Mouse (Mus musculus) limb, embryonic 11.5 days (tissue): ENCODE results near the gene Vamp5. TPM values are rescaled to one million over a fixed set of nuclear protein-coding genes. Genes with fewer than 3 reads are reported as not detected.

Experiments
- ATAC-seq: fragments of 200-750 bp; cut with Nextera tagmentation; 2 replicates; pipeline ENCODE4 v1.8.0; 2017; ENCODE audit warnings: low read depth; ENCODE audit not compliant: insufficient number of reproducible peaks, low FRiP score, low TSS enrichment
- DNase-seq: peaks from one replicate; pipeline ENCODE4 v3.0.0-alpha.2; 2015; ENCODE audit warnings: low spot score
- H3K27ac ChIP-seq: fragments of 300-500 bp; sonication (generic); replicated peaks from 2 replicates; pipeline ENCODE4 v1.5.1; 2014; ENCODE audit warnings: low read depth, mild to moderate bottlenecking, low read length
- H3K27me3 ChIP-seq: fragments of 300-500 bp; sonication (generic); 2 replicates; pipeline ENCODE4 v1.6.1; 2014; ENCODE audit warnings: mild to moderate bottlenecking, low read length, mixed read lengths; ENCODE audit not compliant: control insufficient read depth, insufficient read depth
- H3K36me3 ChIP-seq: fragments of 300-500 bp; sonication (generic); 2 replicates; pipeline ENCODE4 v1.6.1; 2014; ENCODE audit warnings: mild to moderate bottlenecking, low read length, moderate library complexity, mixed read lengths; ENCODE audit not compliant: control insufficient read depth, insufficient read depth
- H3K4me1 ChIP-seq: fragments of 300-500 bp; sonication (generic); 2 replicates; pipeline ENCODE4 v1.6.1; 2014; ENCODE audit warnings: low read length, mixed read lengths; ENCODE audit not compliant: control insufficient read depth, insufficient read depth
- H3K4me2 ChIP-seq: fragments of 300-500 bp; sonication (generic); 2 replicates; pipeline ENCODE4 v1.6.1; 2014; ENCODE audit warnings: low read depth, mild to moderate bottlenecking, moderate library complexity; ENCODE audit not compliant: severe bottlenecking
- H3K4me3 ChIP-seq: fragments of 300-500 bp; sonication (generic); 2 replicates; pipeline ENCODE4 v1.5.1; 2014; ENCODE audit warnings: low read depth, low read length
- H3K9ac ChIP-seq: fragments of 300-500 bp; sonication (generic); 2 replicates; pipeline ENCODE4 v1.6.1; 2014; ENCODE audit warnings: mild to moderate bottlenecking, low read length
- H3K9me3 ChIP-seq: fragments of 300-500 bp; sonication (generic); 2 replicates; pipeline ENCODE4 v1.6.1; 2016; ENCODE audit warnings: low read length; ENCODE audit not compliant: control insufficient read depth
- WGBS: fragments of 180-500 bp; shearing (Covaris S2); extraction: QIAGEN DNeasy Blood & Tissue Kit; methylation state at CpG from one replicate; pipeline ENCODE4 v1.1.7; 2014; 5-methylcytosine and 5-hydroxymethylcytosine counted together
- polyA plus RNA-seq: library from polyadenylated mRNA; unstranded; fragments of >200 nt; fragmentation: Nextera tagmentation; extraction: Ambion mirVana; gene quantifications from 2 replicates; pipeline ENCODE4 v1.2.1, GENCODE M21; 2014

The Vamp5 gene
- polyA plus RNA-seq, 1 experiment from 2014 or later: 17.0 TPM

GRCm38 (mm10) chr6:72399967-72400366 is 19.7 kb upstream of the Vamp5 start:
- H3K36me3 ChIP-seq: no peaks in the 10 kb centered on the region
- 46% methylated on average over 2 of the region's 2 CpGs for WGBS
- H3K27me3 ChIP-seq: no peaks in the 10 kb centered on the region
- ATAC-seq: no peak
- H3K4me1 ChIP-seq: no peaks in the 10 kb centered on the region
- H3K9ac ChIP-seq: no peak overlapping the region
- no peaks in the 10 kb centered on the region for H3K9me3 ChIP-seq
- H3K27ac ChIP-seq: no peak overlapping the region
- no peak for DNase-seq
- H3K4me2 ChIP-seq: no peak overlapping the region
- H3K4me3 ChIP-seq: no peak overlapping the region

DNA sequence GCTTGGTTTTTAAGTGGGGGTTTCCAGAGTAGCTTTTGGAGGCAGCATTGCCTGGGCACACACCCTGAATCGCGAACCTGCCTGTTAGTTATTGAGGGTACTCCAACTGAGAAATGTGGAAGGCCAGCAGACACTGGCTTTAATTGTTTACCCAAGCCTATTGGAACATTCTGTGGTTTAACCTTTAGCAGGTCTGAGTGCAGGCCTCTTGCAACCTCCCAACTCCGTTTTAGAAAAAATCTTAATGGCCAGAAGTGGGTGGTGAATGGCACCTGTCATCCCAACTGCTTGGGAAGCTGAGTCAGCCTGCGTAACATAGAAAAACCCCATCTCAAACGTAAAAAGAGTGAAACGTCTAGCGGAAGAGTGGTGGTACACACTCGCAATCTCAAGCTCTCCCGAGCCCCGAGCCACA is 16.6 kb upstream of the Vamp5 start:
- Histone ChIP-seq H3K4me3 (no peak overlapping the region), H3K27me3 (no peaks in the 10 kb centered on the region), H3K36me3 (no peaks in the 10 kb centered on the region), H3K4me2 (no peak overlapping the region), H3K4me1 (no peaks in the 10 kb centered on the region), H3K9me3 (no peaks in the 10 kb centered on the region), H3K9ac (no peak overlapping the region), H3K27ac (no peak overlapping the region)
- DNase-seq (no peak), ATAC-seq (no peak)
- WGBS: 86% methylated on average over 10 of the region's 10 CpGs

GRCm38 (mm10) chr6:72392341-72392740 is 12.1 kb upstream of the Vamp5 start:
- no peak overlapping the region for H3K27ac ChIP-seq
- no peak overlapping the region for H3K9ac ChIP-seq
- DNase-seq (no peak), ATAC-seq (no peak)
- H3K36me3 ChIP-seq: no peaks in the 10 kb centered on the region
- 94% methylated on average over 5 of the region's 5 CpGs for WGBS
- no peaks in the 10 kb centered on the region for H3K27me3 ChIP-seq
- peaks cover 17% of the 10 kb centered on the region for H3K4me1 ChIP-seq
- no peaks in the 10 kb centered on the region for H3K9me3 ChIP-seq
- no peak overlapping the region for H3K4me2 ChIP-seq
- no peak overlapping the region for H3K4me3 ChIP-seq

DNA sequence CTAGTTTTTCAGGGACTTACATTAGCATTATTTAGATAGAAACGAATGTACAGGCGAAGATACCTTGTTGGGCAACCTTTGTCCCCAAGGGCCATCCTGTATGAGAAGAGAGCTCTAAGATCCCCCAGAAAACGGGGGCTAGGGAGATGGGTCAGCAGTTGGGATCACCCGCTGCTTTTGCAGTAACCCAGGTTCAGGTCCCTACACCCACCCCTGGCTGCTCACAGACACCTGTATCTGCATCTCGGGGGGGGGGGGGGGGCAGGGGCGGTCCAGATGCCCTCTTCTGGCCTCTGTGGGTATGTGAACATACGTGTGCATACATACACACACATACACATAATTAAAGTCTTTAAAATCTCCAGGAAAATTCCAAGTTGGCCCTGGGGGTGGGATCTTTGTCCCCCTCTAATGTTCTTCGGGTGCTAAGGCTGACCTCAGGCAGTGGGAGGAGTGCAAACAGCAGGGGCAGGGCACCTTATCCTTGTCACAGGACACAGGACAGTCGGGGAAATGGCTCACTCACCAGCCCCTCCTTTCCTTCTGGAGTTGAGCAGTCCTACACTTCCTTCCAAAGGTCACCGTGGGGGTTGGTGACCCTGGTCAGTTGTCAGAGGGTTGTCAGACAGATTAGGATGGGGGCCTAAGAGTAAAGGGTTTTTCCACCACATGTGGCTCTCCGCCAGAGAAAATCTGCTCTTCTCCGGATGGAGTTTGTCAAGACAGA is 10.7 kb upstream of the Vamp5 start:
- Histone ChIP-seq H3K4me1 (peaks cover 17% of the 10 kb centered on the region), H3K36me3 (no peaks in the 10 kb centered on the region), H3K9ac (peak overlapping the region; percentile 73; the same call in 1 of the 2 replicates), H3K27ac (peak overlapping the region; percentile 76; the same call in 1 of the 2 replicates), H3K27me3 (no peaks in the 10 kb centered on the region), H3K9me3 (no peaks in the 10 kb centered on the region), H3K4me3 (peak overlapping the region; percentile 48), H3K4me2 (peak overlapping the region; percentile 76; the same call in 1 of the 2 replicates)
- 15% methylated on average over 12 of the region's 12 CpGs for WGBS
- DNase-seq (no peak), ATAC-seq (peak; percentile 42)

DNA sequence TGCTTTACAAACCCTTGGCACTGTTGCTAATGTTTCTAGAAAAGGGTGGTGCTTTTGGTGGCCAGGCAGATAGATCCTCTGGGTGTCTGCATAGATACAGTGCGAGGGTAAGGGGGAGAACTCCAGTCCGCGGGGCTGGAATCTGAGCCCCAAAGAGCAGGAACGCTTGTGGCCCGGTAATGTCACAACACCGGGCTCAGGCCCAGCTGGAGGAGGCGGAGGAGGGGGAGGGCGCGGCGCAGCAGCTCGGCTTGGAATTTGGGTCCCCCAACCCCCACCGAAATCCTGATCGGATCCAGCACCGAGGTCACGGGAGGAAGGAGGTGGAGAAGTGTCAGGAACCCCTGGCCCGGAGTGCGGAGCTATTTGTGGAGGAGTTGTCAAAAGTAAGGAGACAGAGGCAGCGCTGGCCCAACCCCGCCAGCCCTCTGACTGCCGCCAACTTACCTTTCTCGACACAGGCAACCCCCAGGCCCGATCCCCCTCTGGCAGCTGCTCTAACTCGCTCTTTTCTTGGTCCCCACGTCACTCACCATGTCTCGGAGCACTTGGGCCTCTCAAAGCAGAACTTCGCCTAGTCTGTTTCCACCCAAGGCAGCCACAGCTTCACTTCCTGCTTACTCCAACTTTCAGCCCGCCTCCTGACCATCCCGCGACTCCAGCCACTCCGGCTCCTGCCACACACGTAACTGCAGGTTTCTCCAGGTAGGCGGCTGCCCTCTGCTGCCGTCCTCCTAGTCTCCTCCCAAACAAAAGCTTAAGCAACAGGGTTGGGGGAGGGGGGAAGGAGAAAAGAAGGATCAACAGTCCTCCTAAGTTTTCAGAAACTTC is 9.9 kb upstream of the Vamp5 start, which contains the start of gene Vamp8:
Vamp8 (minus strand) TSS at position 763 of the 831 bp plus-strand sequence.
- DNase-seq: peak; percentile 76
- H3K4me2 ChIP-seq: peak within 1 kb of the TSS; percentile 76
- H3K9me3 ChIP-seq: no peaks in the 10 kb centered on the region
- H3K27ac ChIP-seq: peak within 1 kb of the TSS; percentile 76
- no peaks in the 10 kb centered on the region for H3K27me3 ChIP-seq
- H3K9ac ChIP-seq: peak within 1 kb of the TSS; percentile 73
- peak; percentile 55 for ATAC-seq
- peak within 1 kb of the TSS; percentile 48 for H3K4me3 ChIP-seq
- WGBS: 2% methylated on average over 33 of the region's 33 CpGs
- peaks cover 17% of the 10 kb centered on the region for H3K4me1 ChIP-seq
- no peaks in the 10 kb centered on the region; the same call in 1 of the 2 replicates for H3K36me3 ChIP-seq

DNA sequence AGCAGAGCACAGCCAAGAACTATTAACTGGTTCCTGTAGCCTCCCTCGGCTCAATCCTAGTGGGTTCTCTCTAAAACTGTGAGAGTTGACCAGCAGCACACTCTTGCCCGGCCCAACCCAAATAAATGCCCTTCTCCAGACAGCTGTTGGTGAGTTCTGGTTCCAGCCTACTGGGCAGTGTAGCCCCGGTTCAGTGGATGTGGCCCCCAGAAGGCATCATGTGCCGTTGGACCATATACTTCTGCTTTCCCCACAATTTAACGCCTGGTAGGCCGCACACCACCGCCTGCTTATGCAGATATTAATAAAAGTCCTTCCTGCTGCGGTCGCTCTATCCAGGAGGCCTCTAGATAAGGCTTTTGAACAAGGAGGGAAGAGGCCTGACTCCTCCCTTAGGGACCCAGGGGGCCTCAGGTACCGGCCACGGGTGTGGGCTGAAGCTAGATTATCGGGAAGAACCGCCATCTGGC is 9.2 kb upstream of the Vamp5 start:
- Histone ChIP-seq H3K4me1 (peaks cover 17% of the 10 kb centered on the region), H3K36me3 (no peaks in the 10 kb centered on the region; the same call in 1 of the 2 replicates), H3K27ac (peak overlapping the region; percentile 76), H3K4me3 (peak overlapping the region; percentile 48), H3K9ac (peak overlapping the region; percentile 73), H3K9me3 (no peaks in the 10 kb centered on the region), H3K4me2 (peak overlapping the region; percentile 76), H3K27me3 (no peaks in the 10 kb centered on the region)
- no peak for DNase-seq
- peak; percentile 15; the same call in 1 of the 2 replicates for ATAC-seq
- 21% methylated on average over 13 of the region's 13 CpGs for WGBS

DNA sequence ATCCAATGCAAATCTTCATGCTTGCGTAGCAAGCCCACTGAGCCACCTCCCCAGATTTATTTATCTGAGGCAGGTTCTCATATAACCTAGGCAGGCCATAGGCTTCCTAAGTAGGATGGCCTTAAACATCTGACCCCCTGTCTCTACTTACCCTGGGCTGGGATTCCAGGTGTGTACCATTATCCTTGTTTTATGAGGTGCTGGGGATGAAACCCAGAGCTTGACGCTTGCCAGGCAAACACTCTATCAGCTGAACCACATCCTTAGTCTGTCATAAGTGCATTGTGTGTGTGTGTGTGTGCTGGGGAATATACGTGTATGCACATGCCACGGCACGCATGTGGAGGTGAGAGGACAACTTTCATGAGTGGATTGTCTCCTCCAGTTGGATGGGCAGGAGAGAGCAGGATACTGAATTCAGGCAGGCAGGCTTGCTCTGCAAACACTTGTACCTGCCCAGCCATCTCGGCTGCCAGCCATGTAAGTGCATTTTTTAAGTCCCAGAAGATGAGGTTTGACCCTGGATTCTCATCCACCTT is 8.6 kb upstream of the Vamp5 start:
- Histone ChIP-seq H3K9ac (no peak overlapping the region), H3K4me2 (peak overlapping the region; percentile 31), H3K4me1 (peaks cover 17% of the 10 kb centered on the region), H3K27ac (no peak overlapping the region), H3K4me3 (no peak overlapping the region), H3K36me3 (no peaks in the 10 kb centered on the region; the same call in 1 of the 2 replicates), H3K27me3 (no peaks in the 10 kb centered on the region), H3K9me3 (no peaks in the 10 kb centered on the region)
- WGBS: 39% methylated on average over 6 of the region's 6 CpGs
- DNase-seq (peak; percentile 62), ATAC-seq (0 out of 2 replicates have a peak, but pooled peaks have one; percentile 33)

- peak overlapping the region; percentile 3; the same call in 1 of the 2 replicates for H3K4me2 ChIP-seq
- no peaks in the 10 kb centered on the region for H3K9me3 ChIP-seq
- DNase-seq: no peak
- H3K36me3 ChIP-seq: no peaks in the 10 kb centered on the region; the same call in 1 of the 2 replicates
- WGBS: 43% methylated on average over 10 of the region's 10 CpGs
- H3K4me1 ChIP-seq: peaks cover 17% of the 10 kb centered on the region
- no peak overlapping the region for H3K27ac ChIP-seq
- H3K9ac ChIP-seq: no peak overlapping the region
- H3K27me3 ChIP-seq: no peaks in the 10 kb centered on the region
- no peak overlapping the region for H3K4me3 ChIP-seq
- no peak for ATAC-seq
These were observed 8.0 kb upstream of the Vamp5 start for GRCm38 (mm10) chr6:72388266-72388665.
